Mouse (Mus musculus) stomach, embryonic 15.5 days (tissue): ENCODE data around the gene Il10rb. TPM values are rescaled to one million over a fixed set of nuclear protein-coding genes. Genes with fewer than 3 reads are reported as not detected.

ENCODE experiments used
- ATAC-seq: fragments of 200-750 bp; cut with Nextera tagmentation; 2 replicates; pipeline ENCODE4 v1.8.0; 2017; ENCODE audit warnings: low read depth, moderate number of reproducible peaks, moderate TSS enrichment; ENCODE audit not compliant: insufficient read depth, low FRiP score
- H3K27ac ChIP-seq: fragments of 300-500 bp; sonication (generic); 2 replicates; pipeline ENCODE4 v1.5.1; 2015; ENCODE audit warnings: mild to moderate bottlenecking, inconsistent platforms
- H3K27me3 ChIP-seq: fragments of 300-500 bp; sonication (generic); replicated peaks from 2 replicates; pipeline ENCODE4 v1.6.1; 2015; ENCODE audit warnings: inconsistent platforms
- H3K36me3 ChIP-seq: fragments of 300-500 bp; sonication (generic); 2 replicates; pipeline ENCODE4 v1.6.1; 2015; ENCODE audit warnings: inconsistent platforms
- H3K4me1 ChIP-seq: fragments of 300-500 bp; sonication (generic); 2 replicates; pipeline ENCODE4 v1.6.1; 2015; ENCODE audit warnings: inconsistent platforms
- H3K4me2 ChIP-seq: fragments of 300-500 bp; sonication (generic); 2 replicates; pipeline ENCODE4 v1.6.1; 2015; ENCODE audit warnings: mild to moderate bottlenecking, inconsistent platforms
- H3K4me3 ChIP-seq: fragments of 300-500 bp; sonication (generic); replicated peaks from 2 replicates; pipeline ENCODE4 v1.5.1; 2015; ENCODE audit warnings: inconsistent platforms
- H3K9ac ChIP-seq: fragments of 300-500 bp; sonication (generic); 2 replicates; pipeline ENCODE4 v1.6.1; 2015; ENCODE audit warnings: inconsistent platforms
- H3K9me3 ChIP-seq: fragments of 300-500 bp; sonication (generic); 2 replicates; pipeline ENCODE4 v1.6.1; 2016; ENCODE audit warnings: inconsistent platforms
- WGBS: fragments of 180-500 bp; shearing (Covaris S2); methylation state at CpG from one replicate; pipeline ENCODE4 v1.1.7; 2015; 5-methylcytosine and 5-hydroxymethylcytosine counted together
- polyA plus RNA-seq: library from polyadenylated mRNA; unstranded; fragments of >200 nt; fragmentation: Nextera tagmentation; extraction: Ambion mirVana; gene quantifications from 2 replicates; pipeline ENCODE4 v1.2.1, GENCODE M21; 2015

The Il10rb gene
- 45.5 and 53.4 TPM in 2 replicates for polyA plus RNA-seq

DNA sequence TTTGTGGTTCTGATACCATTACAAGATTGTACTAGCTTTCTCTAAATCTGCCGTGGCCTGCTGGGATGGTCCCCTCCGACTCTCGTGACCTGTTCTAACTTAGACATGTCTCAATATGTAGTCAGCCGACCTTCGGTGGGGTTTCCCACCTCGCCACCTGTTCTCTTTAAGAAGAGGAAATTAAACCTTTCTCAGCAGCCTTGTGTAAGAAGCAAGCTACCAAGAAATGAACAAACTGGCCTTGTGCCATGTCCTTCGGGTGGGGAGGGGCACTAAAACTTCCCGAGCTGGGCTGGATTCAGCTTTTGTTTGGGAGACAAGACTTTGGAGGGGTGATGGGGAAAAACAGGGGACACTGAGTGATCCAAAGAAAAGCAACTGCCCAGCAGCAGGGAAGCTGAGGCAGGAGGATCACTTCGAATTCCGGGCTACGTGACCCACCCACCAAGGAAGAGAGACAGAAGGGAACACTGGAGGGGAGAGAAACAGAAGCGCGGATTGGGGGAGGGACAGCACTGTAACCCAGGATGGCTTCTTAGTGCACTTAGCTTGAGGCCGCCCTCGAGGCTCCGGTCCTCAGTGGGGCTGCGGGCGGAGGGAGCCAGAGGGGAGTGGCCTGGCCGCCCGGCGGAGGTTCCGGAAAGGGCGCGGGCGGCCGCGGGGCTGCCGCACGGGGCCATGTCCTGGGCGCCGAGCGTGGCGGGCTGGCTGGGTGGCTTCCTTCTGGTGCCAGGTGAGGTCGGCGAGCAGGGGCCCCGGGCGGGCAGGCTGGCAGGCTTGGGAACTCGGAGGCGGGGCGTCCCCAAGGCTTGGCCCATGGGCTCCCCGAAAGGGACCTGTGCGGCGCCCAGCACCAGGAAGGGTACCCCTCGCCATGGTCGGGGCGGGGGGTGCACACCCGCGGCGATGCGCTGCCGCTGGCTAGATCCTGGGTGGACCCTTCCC is at the start of gene Il10rb:
Gene Il10rb (plus strand): TSS at position 525 of the 945 bp plus-strand sequence.
- 3% methylated on average over 50 of the region's 51 CpGs for WGBS
- Histone ChIP-seq H3K27ac (peak within 1 kb of the TSS; percentile 84), H3K27me3 (no peaks in the 10 kb centered on the region), H3K4me2 (peak within 1 kb of the TSS; percentile 75), H3K9me3 (no peaks in the 10 kb centered on the region), H3K4me1 (peaks cover 6% of the 10 kb centered on the region; the same call in 1 of the 2 replicates), H3K36me3 (peaks cover 8% of the 10 kb centered on the region; the same call in 1 of the 2 replicates), H3K9ac (peak within 1 kb of the TSS; percentile 85), H3K4me3 (peak within 1 kb of the TSS; percentile 73)
- peak; percentile 87 for ATAC-seq

DNA sequence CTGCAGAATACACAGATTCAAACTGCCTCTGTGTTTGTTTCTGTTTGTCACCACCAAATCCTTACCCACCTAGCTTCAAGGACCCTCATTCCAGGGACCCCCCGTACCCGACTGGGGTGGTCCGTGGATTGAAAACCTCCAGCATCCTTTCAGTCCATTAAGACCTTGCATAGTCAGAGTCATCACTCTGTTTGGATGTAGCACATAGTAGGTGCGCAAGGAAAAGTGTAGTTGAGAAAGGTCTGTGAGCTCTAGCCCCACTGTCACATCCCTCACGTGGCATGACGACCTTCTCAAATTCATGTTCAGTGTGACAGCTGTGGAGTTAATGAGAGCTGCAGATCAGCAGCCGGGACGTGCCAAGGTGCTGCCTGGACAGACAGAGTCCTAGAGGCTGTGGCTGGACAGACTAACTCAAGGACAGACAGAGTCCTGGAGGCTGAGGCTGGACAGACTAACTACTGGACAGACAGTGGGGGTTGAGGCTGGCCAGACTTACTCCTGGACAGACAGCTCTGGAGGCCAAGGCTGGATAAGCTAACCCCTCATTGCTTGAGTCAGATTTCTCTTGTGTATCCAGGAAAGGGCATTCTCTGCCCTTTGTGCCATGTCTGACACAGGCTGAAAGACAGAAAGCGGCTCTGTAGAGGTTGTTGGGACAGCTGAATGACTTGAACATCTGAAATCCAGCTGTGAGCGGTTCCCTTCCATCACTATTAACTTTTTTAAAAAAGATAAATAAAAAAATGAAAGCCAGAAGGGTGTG is 49.0 kb upstream of the Il10rb start:
- no peak overlapping the region for H3K9ac ChIP-seq
- ATAC-seq: no peak
- 75% methylated on average over 10 of the region's 10 CpGs for WGBS
- no peak overlapping the region for H3K4me2 ChIP-seq
- H3K36me3 ChIP-seq: no peaks in the 10 kb centered on the region
- H3K9me3 ChIP-seq: no peaks in the 10 kb centered on the region
- peaks cover 3% of the 10 kb centered on the region; the same call in 1 of the 2 replicates for H3K27me3 ChIP-seq
- no peak overlapping the region for H3K4me3 ChIP-seq
- H3K27ac ChIP-seq: no peak overlapping the region
- peaks cover 3% of the 10 kb centered on the region; the same call in 1 of the 2 replicates for H3K4me1 ChIP-seq

DNA sequence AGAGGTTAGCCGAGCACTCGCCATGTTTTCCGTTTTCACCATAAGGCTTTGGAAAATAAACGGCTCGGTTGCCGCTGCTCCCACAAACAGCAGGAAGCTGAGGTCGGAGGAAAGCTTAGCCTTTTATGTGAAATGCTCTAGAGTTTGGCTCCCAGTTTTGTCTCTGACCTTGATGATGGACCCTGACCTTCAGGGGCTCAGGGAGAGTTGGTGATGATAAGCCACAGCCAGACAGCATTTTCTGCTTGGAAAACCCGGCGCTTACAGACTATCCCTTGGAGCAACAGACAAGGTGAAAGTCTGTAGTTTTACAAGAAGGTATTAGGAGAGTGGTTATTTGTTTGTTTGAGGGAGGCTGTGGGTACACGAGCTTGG is 48.5 kb upstream of the Il10rb start:
- 48% methylated on average over 10 of the region's 10 CpGs for WGBS
- H3K9me3 ChIP-seq: no peaks in the 10 kb centered on the region
- H3K36me3 ChIP-seq: no peaks in the 10 kb centered on the region
- peaks cover 8% of the 10 kb centered on the region; the same call in 1 of the 2 replicates for H3K4me1 ChIP-seq
- ATAC-seq: no peak
- H3K27me3 ChIP-seq: peaks cover 3% of the 10 kb centered on the region; the same call in 1 of the 2 replicates
- H3K4me2 ChIP-seq: no peak overlapping the region
- H3K9ac ChIP-seq: no peak overlapping the region
- no peak overlapping the region for H3K27ac ChIP-seq
- no peak overlapping the region for H3K4me3 ChIP-seq

DNA sequence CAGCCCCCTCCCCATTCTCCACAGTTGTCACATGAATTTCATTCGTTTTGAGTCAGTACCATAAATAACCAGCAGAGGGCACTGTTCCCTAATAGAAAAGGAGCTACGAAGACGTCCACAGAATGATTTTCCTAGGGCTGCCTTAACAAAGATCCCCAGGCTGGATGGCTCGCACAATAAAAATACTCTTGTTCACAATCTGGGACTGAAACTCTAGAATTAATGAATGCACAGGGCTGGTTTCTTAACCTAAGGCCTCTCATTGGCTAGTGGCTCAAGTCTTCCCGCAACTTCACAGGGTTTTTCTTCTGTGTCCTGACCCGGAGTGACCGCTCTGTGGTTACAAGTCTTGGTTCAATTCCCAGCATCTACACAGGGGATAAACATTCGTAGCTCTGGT is 47.4 kb upstream of the Il10rb start:
- Histone ChIP-seq H3K4me2 (no peak overlapping the region), H3K27ac (no peak overlapping the region), H3K4me3 (no peak overlapping the region), H3K36me3 (no peaks in the 10 kb centered on the region), H3K27me3 (0 out of 2 replicates have a peak, but pooled peaks cover 3% of the 10 kb centered on the region), H3K9me3 (no peaks in the 10 kb centered on the region), H3K4me1 (peaks cover 12% of the 10 kb centered on the region), H3K9ac (no peak overlapping the region)
- WGBS: 37% methylated on average over 8 of the region's 8 CpGs
- ATAC-seq: no peak

DNA sequence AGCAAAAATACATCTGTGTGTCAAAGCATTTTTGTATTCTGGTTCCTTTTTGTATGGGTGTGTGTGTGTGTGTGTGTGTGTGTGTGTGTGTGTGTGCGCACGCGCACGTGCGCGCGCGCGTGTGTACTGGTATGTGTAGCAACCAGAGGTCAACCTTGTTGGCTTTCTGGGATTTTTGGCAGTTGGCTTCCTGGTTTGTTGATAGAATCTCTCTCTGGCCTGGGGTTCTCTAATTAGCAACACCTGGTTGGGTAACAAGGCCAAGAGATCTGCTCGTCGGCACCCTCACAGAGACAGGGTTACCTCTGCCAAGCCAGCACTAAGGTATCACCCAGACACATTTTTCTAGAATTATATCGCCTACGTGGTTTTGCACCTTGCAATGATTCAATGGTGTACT is 46.4 kb upstream of the Il10rb start:
- no peak overlapping the region for H3K27ac ChIP-seq
- H3K4me2 ChIP-seq: no peak overlapping the region
- H3K9ac ChIP-seq: no peak overlapping the region
- H3K9me3 ChIP-seq: no peaks in the 10 kb centered on the region
- ATAC-seq: no peak
- H3K4me3 ChIP-seq: no peak overlapping the region
- WGBS: 90% methylated on average over 13 of the region's 13 CpGs
- H3K36me3 ChIP-seq: no peaks in the 10 kb centered on the region
- H3K4me1 ChIP-seq: peaks cover 12% of the 10 kb centered on the region
- 0 out of 2 replicates have a peak, but pooled peaks cover 3% of the 10 kb centered on the region for H3K27me3 ChIP-seq

DNA sequence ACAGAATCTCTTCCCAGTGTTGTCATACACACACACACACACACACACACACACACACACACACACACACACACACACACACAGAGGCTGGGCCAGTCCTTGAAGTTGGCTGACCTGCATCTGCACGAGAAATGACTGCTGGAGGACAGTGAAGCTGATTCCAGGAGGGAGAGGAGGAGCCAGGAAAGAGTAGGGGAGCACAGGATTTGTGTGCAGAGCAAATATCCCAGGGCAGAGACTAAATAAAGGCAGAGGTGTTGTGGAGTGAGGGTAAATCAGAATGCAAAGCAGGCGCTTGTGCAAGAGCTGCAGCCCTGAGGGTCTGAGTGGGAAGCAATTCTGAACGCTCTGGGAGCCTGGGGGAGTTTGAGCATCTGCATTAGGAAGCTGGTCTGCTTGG is 45.8 kb upstream of the Il10rb start:
- no peak for ATAC-seq
- 54% methylated on average over 3 of the region's 3 CpGs for WGBS
- Histone ChIP-seq H3K27me3 (0 out of 2 replicates have a peak, but pooled peaks cover 3% of the 10 kb centered on the region), H3K27ac (no peak overlapping the region), H3K4me1 (peaks cover 12% of the 10 kb centered on the region), H3K9me3 (no peaks in the 10 kb centered on the region), H3K9ac (no peak overlapping the region), H3K4me2 (no peak overlapping the region), H3K4me3 (no peak overlapping the region), H3K36me3 (no peaks in the 10 kb centered on the region)

DNA sequence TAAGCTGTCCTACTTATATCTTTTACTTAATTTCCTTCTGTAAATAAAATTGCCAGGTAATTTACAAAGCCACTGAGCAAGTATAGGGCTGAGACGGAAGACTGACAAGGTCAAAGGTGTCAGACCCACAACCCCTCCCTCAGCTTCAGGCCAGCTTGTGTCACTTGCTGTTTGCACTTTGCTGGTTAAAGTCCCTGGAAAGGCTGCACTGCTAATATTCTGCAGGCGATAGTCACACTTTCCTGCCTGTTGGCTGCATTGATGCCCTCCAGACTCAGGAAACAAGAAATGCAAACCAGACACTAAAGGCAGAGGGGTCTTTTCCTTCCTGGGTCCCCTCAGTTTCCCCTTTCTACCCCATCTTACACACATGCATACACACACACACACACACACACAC is 44.0 kb upstream of the Il10rb start:
- H3K27ac ChIP-seq: 0 out of 2 replicates have a peak overlapping the region, but pooled peaks have one; percentile 69

DNA sequence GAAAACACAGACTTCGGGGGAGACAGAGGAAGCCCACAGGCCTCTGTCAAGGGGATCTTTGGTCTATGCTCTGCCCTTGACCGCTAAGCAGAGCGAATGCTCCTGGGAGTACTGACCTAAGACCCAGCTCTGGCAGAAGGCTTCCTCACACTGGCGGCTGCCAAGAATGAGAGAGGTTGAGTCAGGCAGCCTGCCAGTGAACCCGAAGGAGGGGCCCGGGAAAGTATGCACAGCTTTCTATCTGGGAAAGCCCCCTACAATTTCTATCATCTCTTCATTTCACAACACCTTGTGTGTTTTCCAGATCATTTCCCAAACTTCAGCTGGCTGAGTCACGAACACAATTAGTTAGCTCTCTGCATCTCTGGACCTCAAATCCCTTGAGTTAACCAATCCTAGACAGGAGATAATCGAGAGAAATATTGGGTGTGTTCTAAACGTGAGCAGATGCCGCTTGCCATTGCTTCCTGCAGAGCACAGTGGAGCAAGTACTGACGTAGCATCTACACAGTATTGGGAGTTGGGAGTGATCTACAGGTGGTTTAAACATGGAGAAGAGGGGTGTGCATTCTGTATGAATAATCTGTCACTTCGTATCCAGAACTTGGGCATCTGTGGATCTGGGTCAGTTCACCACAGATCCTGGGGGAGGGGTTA is 43.2 kb upstream of the Il10rb start:
- no peaks in the 10 kb centered on the region for H3K9me3 ChIP-seq
- peak overlapping the region; percentile 69 for H3K27ac ChIP-seq
- no peak for ATAC-seq
- H3K36me3 ChIP-seq: no peaks in the 10 kb centered on the region
- H3K4me2 ChIP-seq: 0 out of 2 replicates have a peak overlapping the region, but pooled peaks have one; percentile 2
- no peak overlapping the region for H3K9ac ChIP-seq
- H3K4me3 ChIP-seq: no peak overlapping the region
- 54% methylated on average over 12 of the region's 12 CpGs for WGBS
- H3K4me1 ChIP-seq: peaks cover 12% of the 10 kb centered on the region
- H3K27me3 ChIP-seq: 0 out of 2 replicates have a peak, but pooled peaks cover 2% of the 10 kb centered on the region

More for the DNA sequence above, 44.0 kb upstream of the Il10rb start:
- WGBS: 43% methylated on average over 2 of the region's 2 CpGs
- Histone ChIP-seq H3K4me3 (no peak overlapping the region), H3K4me2 (no peak overlapping the region), H3K4me1 (peaks cover 12% of the 10 kb centered on the region), H3K27me3 (0 out of 2 replicates have a peak, but pooled peaks cover 3% of the 10 kb centered on the region), H3K9me3 (no peaks in the 10 kb centered on the region), H3K36me3 (no peaks in the 10 kb centered on the region), H3K9ac (no peak overlapping the region)
- ATAC-seq: no peak

DNA sequence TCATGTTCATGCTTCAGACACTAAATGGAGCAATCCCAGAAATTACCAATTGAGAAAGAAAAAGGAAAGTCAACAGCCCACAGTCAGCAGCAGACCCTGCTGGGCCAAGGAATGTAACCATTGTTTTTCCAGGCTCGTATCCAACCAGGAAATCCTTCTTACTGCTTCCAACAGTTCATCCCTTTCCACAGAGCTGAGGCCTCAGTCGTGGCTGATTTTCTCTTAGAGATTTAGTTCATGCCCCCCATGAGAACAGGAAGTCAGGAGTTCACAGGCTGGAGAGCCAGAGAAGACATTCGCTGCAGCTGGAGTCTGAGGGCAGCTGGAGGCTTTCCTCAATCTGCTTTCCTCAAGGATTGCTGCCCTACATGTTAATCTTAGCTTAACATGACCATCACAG is 42.5 kb upstream of the Il10rb start:
- Histone ChIP-seq H3K27ac (peak overlapping the region; percentile 69), H3K27me3 (no peaks in the 10 kb centered on the region), H3K4me3 (no peak overlapping the region), H3K9me3 (no peaks in the 10 kb centered on the region), H3K36me3 (no peaks in the 10 kb centered on the region), H3K4me1 (peaks cover 12% of the 10 kb centered on the region), H3K9ac (no peak overlapping the region), H3K4me2 (no peak overlapping the region)
- WGBS: 22% methylated on average over 3 of the region's 3 CpGs
- no peak for ATAC-seq

DNA sequence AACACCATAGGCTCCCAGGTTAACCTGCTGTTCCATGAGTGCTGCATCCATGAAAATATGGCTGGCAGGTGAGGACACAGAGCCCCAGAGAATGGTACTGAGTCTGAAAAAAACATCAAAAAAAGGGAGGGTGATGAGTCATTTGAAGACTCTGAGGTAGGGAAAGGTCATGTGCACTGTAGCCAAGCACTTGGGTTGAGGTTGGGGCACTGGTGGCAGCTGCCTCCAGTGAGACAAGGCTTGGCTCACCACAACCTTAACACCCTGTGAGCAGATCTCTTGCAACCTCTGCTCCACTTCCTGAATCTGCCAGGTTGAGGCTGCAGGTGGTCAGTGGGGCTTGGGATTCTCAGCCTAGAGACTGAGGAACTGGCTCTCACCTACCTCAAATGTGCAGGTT is 39.4 kb upstream of the Il10rb start:
- Histone ChIP-seq H3K4me3 (no peak overlapping the region), H3K36me3 (no peaks in the 10 kb centered on the region), H3K27ac (peak overlapping the region; percentile 61; the same call in 1 of the 2 replicates), H3K9me3 (no peaks in the 10 kb centered on the region), H3K4me2 (no peak overlapping the region), H3K9ac (no peak overlapping the region), H3K27me3 (no peaks in the 10 kb centered on the region), H3K4me1 (peaks cover 10% of the 10 kb centered on the region)
- no peak for ATAC-seq

DNA sequence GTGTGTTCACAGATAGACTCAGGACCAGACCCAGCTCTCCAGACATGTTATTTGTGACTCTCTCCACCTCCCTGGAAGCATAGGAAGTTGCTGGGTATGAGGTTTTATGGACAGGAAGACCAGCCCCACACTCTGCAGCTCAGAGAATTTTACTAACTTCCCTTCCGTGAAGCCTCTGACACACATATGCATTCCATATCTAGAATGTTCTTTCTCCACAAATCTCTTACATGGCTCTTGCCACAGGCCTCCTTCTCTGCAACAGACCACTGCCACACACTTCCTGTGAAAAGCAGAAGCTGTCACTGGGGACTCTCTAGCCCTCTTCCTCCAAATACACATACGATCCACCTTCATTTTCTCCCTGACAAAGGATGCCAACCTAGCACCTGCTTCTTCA is 38.9 kb upstream of the Il10rb start:
- Histone ChIP-seq H3K4me2 (no peak overlapping the region), H3K9me3 (no peaks in the 10 kb centered on the region), H3K4me3 (no peak overlapping the region), H3K4me1 (peaks cover 8% of the 10 kb centered on the region), H3K9ac (no peak overlapping the region), H3K27me3 (no peaks in the 10 kb centered on the region), H3K27ac (0 out of 2 replicates have a peak overlapping the region, but pooled peaks have one; percentile 61), H3K36me3 (no peaks in the 10 kb centered on the region)
- ATAC-seq: no peak
- WGBS: 77% methylated on average over 2 of the region's 2 CpGs
